Mouse (Mus musculus) liver, adult 2 months (tissue): ENCODE measurements at regions not wholly inside any gene's neighbourhood (a gene's known extent, or its start where the extent isn't known, plus 50 kb on each side); places are given as distances from the start of the nearest gene placed in this dataset.

Experiments
- CTCF ChIP-seq: fragments of 200-500 bp; IDR thresholded peaks from 2 replicates; pipeline ENCODE4 v1.5.1; 2011; ENCODE audit warnings: low read depth, low read length, control low read depth
- POLR2A ChIP-seq: fragments of 200-500 bp; IDR thresholded peaks from 2 replicates; pipeline ENCODE4 v1.6.1; 2011; ENCODE audit warnings: low read length, control low read depth; ENCODE audit not compliant: insufficient read depth; ENCODE audit errors: extremely low read depth

DNA sequence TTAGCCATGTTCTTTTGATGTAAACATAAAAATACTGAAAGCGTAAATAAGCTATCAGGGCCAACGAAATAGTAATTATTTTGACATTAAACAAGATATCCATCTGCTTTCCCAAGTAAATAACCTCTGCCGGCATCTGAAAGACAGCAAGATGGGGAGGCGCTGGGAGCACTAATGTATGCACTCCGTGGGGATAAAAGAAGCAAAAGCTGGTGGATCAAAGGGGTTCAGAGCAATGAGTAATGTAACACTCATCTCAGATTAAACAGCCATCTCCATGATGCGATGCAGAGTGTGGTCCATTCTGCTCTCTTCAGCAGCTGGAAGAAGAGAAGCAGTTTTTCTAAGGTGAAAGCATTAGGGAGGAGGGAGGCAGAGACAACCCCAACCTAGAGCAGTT lies 128.5 kb upstream of the Atp5g3 start:
- no peak for TF ChIP-seq CTCF
- no peak for TF ChIP-seq POLR2A
